Mouse (Mus musculus): Measurements from ENCODE around the gene Pou2f2.

- TF ChIP-seq CTCF (IDR thresholded peaks at IDR 0.05; ENCODE audit: borderline replicate concordance, insufficient read depth, low read depth, low read length) (no peak), POLR2A (IDR thresholded peaks at IDR 0.05; ENCODE audit: borderline replicate concordance, insufficient read depth, low read length) (peak; percentile 46; the same call in 1 of the 2 replicates)
Measured at GRCm38 (mm10) chr7:25072716-25073390, 106.7 kb downstream of the Pou2f2 start.

Data from cerebellum, adult 2 months (tissue).